Mouse (Mus musculus): ENCODE data around the gene Pkig. TPM values are rescaled to one million over a fixed set of nuclear protein-coding genes. Genes with fewer than 3 reads are reported as not detected.

Gene Pkig
- polyA plus RNA-seq, 1 experiment = 64.7 TPM

GRCm38 (mm10) chr2:163708763-163709250 lies 50.6 kb downstream of the Pkig start:
- H3K27ac ChIP-seq (ENCODE audit: control insufficient read depth, insufficient read depth, low read length) = no peak overlapping the region
- WGBS = 87% methylated on average over 6 of the region's 6 CpGs

GRCm38 (mm10) chr2:163710000-163710399 lies 51.8 kb downstream of the Pkig start:
- Histone ChIP-seq H3K27me3 (ENCODE audit: control insufficient read depth, insufficient read depth, low read length) (no peaks in the 10 kb centered on the region), H3K36me3 (ENCODE audit: control insufficient read depth, insufficient read depth, low read length) (no peaks in the 10 kb centered on the region), H3K27ac (ENCODE audit: control insufficient read depth, insufficient read depth, low read length) (no peak overlapping the region), H3K4me3 (ENCODE audit: control insufficient read depth, insufficient read depth, low read length) (no peak overlapping the region), H3K4me1 (replicated peaks; ENCODE audit: control insufficient read depth, insufficient read depth, low read length) (peaks cover 29% of the 10 kb centered on the region)
- 60% methylated on average over 9 of the region's 9 CpGs for WGBS
- peak; percentile 35 for DNase-seq
- TF ChIP-seq POLR2A (IDR thresholded peaks at IDR 0.05; ENCODE audit: control insufficient read depth, extremely low read depth, insufficient read depth, low read length, poor library complexity) (no peak), CTCF (IDR thresholded peaks at IDR 0.05; ENCODE audit: borderline replicate concordance, control insufficient read depth, extremely low read depth, insufficient read depth, low read length, poor library complexity) (no peak)

More at GRCm38 (mm10) chr2:163708763-163709250, 50.6 kb downstream of the Pkig start:
- Histone ChIP-seq H3K27me3 (ENCODE audit: control insufficient read depth, insufficient read depth, low read length) (no peaks in the 10 kb centered on the region), H3K4me3 (ENCODE audit: control insufficient read depth, insufficient read depth, low read length) (no peak overlapping the region), H3K36me3 (ENCODE audit: control insufficient read depth, insufficient read depth, low read length) (no peaks in the 10 kb centered on the region), H3K4me1 (replicated peaks; ENCODE audit: control insufficient read depth, insufficient read depth, low read length) (peaks cover 29% of the 10 kb centered on the region)
- no peak for TF ChIP-seq POLR2A (IDR thresholded peaks at IDR 0.05; ENCODE audit: control insufficient read depth, extremely low read depth, insufficient read depth, low read length, poor library complexity)
- no peak for TF ChIP-seq CTCF (IDR thresholded peaks at IDR 0.05; ENCODE audit: borderline replicate concordance, control insufficient read depth, extremely low read depth, insufficient read depth, low read length, poor library complexity)
- DNase-seq = no peak

- TF ChIP-seq CTCF (IDR thresholded peaks at IDR 0.05; ENCODE audit: borderline replicate concordance, control insufficient read depth, extremely low read depth, insufficient read depth, low read length, poor library complexity) = no peak
- no peak for TF ChIP-seq POLR2A (IDR thresholded peaks at IDR 0.05; ENCODE audit: control insufficient read depth, extremely low read depth, insufficient read depth, low read length, poor library complexity)
- H3K27ac ChIP-seq (ENCODE audit: control insufficient read depth, insufficient read depth, low read length) = no peak overlapping the region
- WGBS = 31% methylated on average over 5 of the region's 5 CpGs
These were observed 52.5 kb downstream of the Pkig start for GRCm38 (mm10) chr2:163710606-163711159.

GRCm38 (mm10) chr2:163711368-163711868 lies 53.2 kb downstream of the Pkig start:
- Histone ChIP-seq H3K27me3 (ENCODE audit: control insufficient read depth, insufficient read depth, low read length) (no peaks in the 10 kb centered on the region), H3K4me3 (ENCODE audit: control insufficient read depth, insufficient read depth, low read length) (no peak overlapping the region), H3K4me1 (replicated peaks; ENCODE audit: control insufficient read depth, insufficient read depth, low read length) (peaks cover 36% of the 10 kb centered on the region), H3K36me3 (ENCODE audit: control insufficient read depth, insufficient read depth, low read length) (no peaks in the 10 kb centered on the region), H3K27ac (ENCODE audit: control insufficient read depth, insufficient read depth, low read length) (no peak overlapping the region)
- no peak for TF ChIP-seq POLR2A (IDR thresholded peaks at IDR 0.05; ENCODE audit: control insufficient read depth, extremely low read depth, insufficient read depth, low read length, poor library complexity)
- TF ChIP-seq CTCF (IDR thresholded peaks at IDR 0.05; ENCODE audit: borderline replicate concordance, control insufficient read depth, extremely low read depth, insufficient read depth, low read length, poor library complexity) = no peak
- DNase-seq = no peak
- 49% methylated on average over 8 of the region's 8 CpGs for WGBS

More at GRCm38 (mm10) chr2:163710606-163711159, 52.5 kb downstream of the Pkig start:
- Histone ChIP-seq H3K27me3 (ENCODE audit: control insufficient read depth, insufficient read depth, low read length) (no peaks in the 10 kb centered on the region), H3K4me3 (ENCODE audit: control insufficient read depth, insufficient read depth, low read length) (no peak overlapping the region), H3K36me3 (ENCODE audit: control insufficient read depth, insufficient read depth, low read length) (no peaks in the 10 kb centered on the region), H3K4me1 (replicated peaks; ENCODE audit: control insufficient read depth, insufficient read depth, low read length) (peaks cover 29% of the 10 kb centered on the region)
- DNase-seq = no peak

- no peak for TF ChIP-seq CTCF (IDR thresholded peaks at IDR 0.05; ENCODE audit: borderline replicate concordance, control insufficient read depth, extremely low read depth, insufficient read depth, low read length, poor library complexity)
- TF ChIP-seq POLR2A (IDR thresholded peaks at IDR 0.05; ENCODE audit: control insufficient read depth, extremely low read depth, insufficient read depth, low read length, poor library complexity) = no peak
- H3K4me3 ChIP-seq (ENCODE audit: control insufficient read depth, insufficient read depth, low read length) = no peak overlapping the region
- peak; percentile 65 for DNase-seq
- no peak overlapping the region for H3K27ac ChIP-seq (ENCODE audit: control insufficient read depth, insufficient read depth, low read length)
- H3K4me1 ChIP-seq (replicated peaks; ENCODE audit: control insufficient read depth, insufficient read depth, low read length) = peaks cover 46% of the 10 kb centered on the region
- 26% methylated on average over 7 of the region's 7 CpGs for WGBS
- no peaks in the 10 kb centered on the region for H3K36me3 ChIP-seq (ENCODE audit: control insufficient read depth, insufficient read depth, low read length)
- H3K27me3 ChIP-seq (ENCODE audit: control insufficient read depth, insufficient read depth, low read length) = no peaks in the 10 kb centered on the region
These were observed 54.3 kb downstream of the Pkig start for GRCm38 (mm10) chr2:163712473-163712872.

- H3K4me3 ChIP-seq (ENCODE audit: control insufficient read depth, insufficient read depth, low read length) = no peak overlapping the region
- WGBS = 67% methylated on average over 6 of the region's 6 CpGs
- H3K36me3 ChIP-seq (ENCODE audit: control insufficient read depth, insufficient read depth, low read length) = no peaks in the 10 kb centered on the region
- H3K27ac ChIP-seq (ENCODE audit: control insufficient read depth, insufficient read depth, low read length) = no peak overlapping the region
- TF ChIP-seq CTCF (IDR thresholded peaks at IDR 0.05; ENCODE audit: borderline replicate concordance, control insufficient read depth, extremely low read depth, insufficient read depth, low read length, poor library complexity) (no peak), POLR2A (IDR thresholded peaks at IDR 0.05; ENCODE audit: control insufficient read depth, extremely low read depth, insufficient read depth, low read length, poor library complexity) (no peak)
- no peaks in the 10 kb centered on the region for H3K27me3 ChIP-seq (ENCODE audit: control insufficient read depth, insufficient read depth, low read length)
- DNase-seq = peak; percentile 31
- H3K4me1 ChIP-seq (replicated peaks; ENCODE audit: control insufficient read depth, insufficient read depth, low read length) = peaks cover 46% of the 10 kb centered on the region
These were observed 54.7 kb downstream of the Pkig start for GRCm38 (mm10) chr2:163712874-163713273.

Measured in thymus, adult 2 months (tissue).